Comparison of ENCODE assay signal across 20 mouse cellular contexts in the genomic region with DNA sequence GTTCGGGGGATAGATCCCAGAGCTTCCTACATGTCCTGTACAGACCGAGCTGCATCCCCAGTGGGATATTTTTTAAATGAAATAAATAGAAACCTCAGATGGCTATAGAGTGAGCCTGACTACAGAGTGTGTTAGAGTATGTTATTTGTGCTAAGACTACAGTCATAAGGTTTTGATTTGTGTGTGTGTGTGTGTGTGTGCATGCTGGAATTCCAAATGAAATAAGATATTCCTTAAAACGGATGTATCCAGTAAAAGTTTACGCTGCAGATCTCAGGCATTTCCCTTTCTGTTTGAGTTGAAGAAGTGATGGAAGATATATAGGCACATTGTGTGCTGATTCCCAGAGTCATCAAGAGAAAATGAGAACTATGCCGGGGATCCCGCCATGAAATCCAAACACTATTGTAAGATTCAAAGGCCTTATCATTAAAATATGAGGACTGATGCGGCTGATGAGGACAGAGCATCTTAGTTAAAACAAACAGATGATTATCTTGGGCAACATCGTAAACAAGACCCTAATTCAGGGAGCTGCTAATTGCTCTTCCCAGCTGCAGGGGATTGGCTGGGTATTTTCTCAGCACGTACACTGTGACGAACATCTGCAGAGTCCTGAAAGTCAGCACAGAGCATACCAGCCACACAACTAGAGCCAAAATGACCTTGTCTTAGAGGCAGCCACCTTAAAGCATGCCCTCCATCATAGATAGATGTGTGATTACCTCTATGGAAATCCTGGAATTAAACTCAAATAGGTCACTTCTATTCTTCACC. TPM values are rescaled to one million over a fixed set of nuclear protein-coding genes. Genes with fewer than 3 reads are reported as not detected.
A peak's percentile ranks its signal among the peaks of the same experiment; 100 is the strongest.
DNase-seq lines count a peak whose midpoint lies in the region; ATAC-seq lines count a peak whose summit lies in the region.
"Had no signal": no experiment of that assay in that cellular context is flagged by ENCODE, and none has a peak within 500 bp of the region (broad histone marks: within the 10 kb centered on the region; RNA-seq: fewer than 3 reads in every experiment).

No protein-coding gene starts in this region.

- H3K4me3 ChIP-seq in heart, embryonic 15.5 days: peak overlapping the region; percentile 11; the same call in 1 of the 2 replicates
- no peak overlapping the region for H3K4me3 ChIP-seq in heart, embryonic 11.5 days (ENCODE audit: low read depth, low read length)
- no peak overlapping the region for H3K4me3 ChIP-seq in lung, embryonic 15.5 days
- H3K4me3 ChIP-seq in embryonic facial prominence, embryonic 12.5 days: no peak overlapping the region
- H3K4me3 ChIP-seq in limb, embryonic 12.5 days (replicated peaks): no peak overlapping the region
- H3K4me3 ChIP-seq: heart, embryonic 10.5 days had no signal

- H3K27ac ChIP-seq in heart, embryonic 15.5 days: no peak overlapping the region
- no peak overlapping the region for H3K27ac ChIP-seq in heart, embryonic 11.5 days (ENCODE audit: low read depth, low read length)
- no peak overlapping the region; the same call in 1 of the 2 replicates for H3K27ac ChIP-seq in lung, embryonic 15.5 days
- no peak overlapping the region for H3K27ac ChIP-seq in embryonic facial prominence, embryonic 12.5 days
- no peak overlapping the region for H3K27ac ChIP-seq in limb, embryonic 12.5 days
- H3K27ac ChIP-seq: heart, embryonic 10.5 days had no signal

- no peaks in the 10 kb centered on the region for H3K9me3 ChIP-seq in heart, embryonic 15.5 days (replicated peaks)
- no peaks in the 10 kb centered on the region for H3K9me3 ChIP-seq in heart, embryonic 11.5 days (replicated peaks; ENCODE audit: control insufficient read depth, low read length)
- no peaks in the 10 kb centered on the region for H3K9me3 ChIP-seq in lung, embryonic 15.5 days
- H3K9me3 ChIP-seq in embryonic facial prominence, embryonic 12.5 days: no peaks in the 10 kb centered on the region
- no peaks in the 10 kb centered on the region for H3K9me3 ChIP-seq in limb, embryonic 12.5 days
- H3K9me3 ChIP-seq: heart, embryonic 10.5 days had no signal

- H3K4me1 ChIP-seq in heart, embryonic 15.5 days (replicated peaks): no peaks in the 10 kb centered on the region
- no peaks in the 10 kb centered on the region for H3K4me1 ChIP-seq in heart, embryonic 11.5 days (ENCODE audit: control insufficient read depth, insufficient read depth, low read length)
- no peaks in the 10 kb centered on the region for H3K4me1 ChIP-seq in lung, embryonic 15.5 days
- peaks cover 5% of the 10 kb centered on the region for H3K4me1 ChIP-seq in embryonic facial prominence, embryonic 12.5 days
- peaks cover 11% of the 10 kb centered on the region; the same call in 1 of the 2 replicates for H3K4me1 ChIP-seq in limb, embryonic 12.5 days (replicated peaks)
- H3K4me1 ChIP-seq: heart, embryonic 10.5 days had no signal

- DNase-seq in lung, postnatal 10 days: no peak
- no peak for DNase-seq in ovary, postnatal 14 days (ENCODE audit: low spot score)
- DNase-seq: adrenal gland, postnatal 14 days; B cell, adult 2 months; cerebellum, adult 9-10 months; gastrocnemius, postnatal 25 days; heart, postnatal 4 days; kidney, postnatal 10 days; lung, postnatal 14 days; right cerebral cortex, postnatal 25 days had no signal

- H3K36me3 ChIP-seq in heart, embryonic 15.5 days: no peaks in the 10 kb centered on the region
- no peaks in the 10 kb centered on the region for H3K36me3 ChIP-seq in heart, embryonic 11.5 days (ENCODE audit: control insufficient read depth, insufficient read depth, low read length)
- no peaks in the 10 kb centered on the region for H3K36me3 ChIP-seq in lung, embryonic 15.5 days
- H3K36me3 ChIP-seq in embryonic facial prominence, embryonic 12.5 days: no peaks in the 10 kb centered on the region
- no peaks in the 10 kb centered on the region for H3K36me3 ChIP-seq in limb, embryonic 12.5 days
- H3K36me3 ChIP-seq: heart, embryonic 10.5 days had no signal

- no peaks in the 10 kb centered on the region for H3K27me3 ChIP-seq in heart, embryonic 15.5 days
- H3K27me3 ChIP-seq in heart, embryonic 11.5 days (ENCODE audit: control insufficient read depth, insufficient read depth, low read length): no peaks in the 10 kb centered on the region
- H3K27me3 ChIP-seq in lung, embryonic 15.5 days: no peaks in the 10 kb centered on the region
- H3K27me3 ChIP-seq in embryonic facial prominence, embryonic 12.5 days: no peaks in the 10 kb centered on the region; the same call in 1 of the 2 replicates
- no peaks in the 10 kb centered on the region for H3K27me3 ChIP-seq in limb, embryonic 12.5 days

- no peak for ATAC-seq in heart, embryonic 15.5 days (replicated peaks; ENCODE audit: insufficient number of reproducible peaks, insufficient read depth, low FRiP score, low read depth)
- ATAC-seq in heart, embryonic 11.5 days (replicated peaks; ENCODE audit: insufficient number of reproducible peaks, low FRiP score, low TSS enrichment): no peak
- peak; percentile 85; the same call in 1 of the 2 replicates for ATAC-seq in lung, embryonic 15.5 days (ENCODE audit: borderline replicate concordance, extremely low read depth, low FRiP score, low TSS enrichment)
- ATAC-seq in embryonic facial prominence, embryonic 12.5 days (ENCODE audit: insufficient number of reproducible peaks, insufficient read depth, low FRiP score, low TSS enrichment): no peak
- peak; percentile 56 for ATAC-seq in limb, embryonic 12.5 days (ENCODE audit: insufficient number of reproducible peaks, insufficient read depth, low FRiP score, low TSS enrichment, low read depth)
- ATAC-seq: activated CD4-positive, CD25-positive, alpha-beta regulatory T cell, adult 4 months; hindbrain, embryonic 16.5 days; intestine, postnatal 0 days had no signal

- H3K4me2 ChIP-seq in heart, embryonic 15.5 days: no peak overlapping the region
- H3K4me2 ChIP-seq in heart, embryonic 11.5 days: no peak overlapping the region
- H3K4me2 ChIP-seq in lung, embryonic 15.5 days: no peak overlapping the region
- 0 out of 2 replicates have a peak overlapping the region, but pooled peaks have one; percentile 1 for H3K4me2 ChIP-seq in embryonic facial prominence, embryonic 12.5 days (replicated peaks)
- H3K4me2 ChIP-seq in limb, embryonic 12.5 days: no peak overlapping the region; the same call in 1 of the 2 replicates

- 61% methylated on average over 10 of the region's 10 CpGs for WGBS in heart, embryonic 15.5 days
- WGBS in heart, embryonic 11.5 days (ENCODE audit: insufficient replicate concordance): 68% methylated on average over 10 of the region's 10 CpGs
- 24% methylated on average over 10 of the region's 10 CpGs for WGBS in lung, embryonic 15.5 days
- WGBS in embryonic facial prominence, embryonic 12.5 days: 33% methylated on average over 10 of the region's 10 CpGs
- 25% methylated on average over 10 of the region's 10 CpGs for WGBS in limb, embryonic 12.5 days

- H3K9ac ChIP-seq in heart, embryonic 15.5 days: no peak overlapping the region
- H3K9ac ChIP-seq in heart, embryonic 11.5 days (ENCODE audit: low read depth, low read length): no peak overlapping the region
- H3K9ac ChIP-seq in lung, embryonic 15.5 days: no peak overlapping the region
- H3K9ac ChIP-seq in embryonic facial prominence, embryonic 12.5 days: no peak overlapping the region
- H3K9ac ChIP-seq in limb, embryonic 12.5 days (replicated peaks): no peak overlapping the region

RNA-seq across cellular contexts. Expression of a gene that starts 20.5 kb away (rescaled TPM):
- polyA plus RNA-seq in heart, embryonic 15.5 days (2015; fragmentation: Nextera tagmentation; extraction: Ambion mirVana): 3.2 and 15.5 TPM in 2 replicates
- 1.7 and 3.1 TPM in 2 replicates for polyA plus RNA-seq in heart, embryonic 11.5 days (2014; fragmentation: Nextera tagmentation; extraction: Ambion mirVana)
- 1.9 and 5.8 TPM in 2 replicates for polyA plus RNA-seq in lung, embryonic 15.5 days (2015; fragmentation: Nextera tagmentation; extraction: Ambion mirVana)
- polyA plus RNA-seq in embryonic facial prominence, embryonic 12.5 days (2016; fragmentation: Nextera tagmentation; extraction: Ambion mirVana): 9.8 and 10.3 TPM in 2 replicates
- 11.9 and 14.4 TPM in 2 replicates for polyA plus RNA-seq in limb, embryonic 12.5 days (2016; fragmentation: Nextera tagmentation; extraction: Ambion mirVana)
- polyA plus RNA-seq: liver, adult 2 months had no signal

Comparison
In these comparisons a context has a peak if more than half of its experiments do, and no peak if none do; other contexts are left out.
1. ATAC-seq: peak in lung, embryonic 15.5 days (single experiment) and limb, embryonic 12.5 days (single experiment); none in heart, embryonic 15.5 days (single experiment), heart, embryonic 11.5 days (single experiment) and embryonic facial prominence, embryonic 12.5 days (single experiment).